Mouse (Mus musculus) spleen, postnatal 36 days (tissue): ENCODE measurements at regions not wholly inside any gene's neighbourhood (a gene's known extent, or its start where the extent isn't known, plus 50 kb on each side); places are given as distances from the start of the nearest gene placed in this dataset.
A peak's percentile ranks its signal among the peaks of the same experiment; 100 is the strongest.
"Not testable (repeated sequence)": the region's sequence is repeated elsewhere in the genome, so short reads cannot be mapped to it uniquely, and the experiment has no call there.

Experiments used
- DNase-seq, 2 experiments: peaks; one replicate each; pipeline ENCODE4 v3.0.0; 2022; ENCODE audit warnings: low spot score in 2 of 2, mixed read lengths in 1 of 2

DNA sequence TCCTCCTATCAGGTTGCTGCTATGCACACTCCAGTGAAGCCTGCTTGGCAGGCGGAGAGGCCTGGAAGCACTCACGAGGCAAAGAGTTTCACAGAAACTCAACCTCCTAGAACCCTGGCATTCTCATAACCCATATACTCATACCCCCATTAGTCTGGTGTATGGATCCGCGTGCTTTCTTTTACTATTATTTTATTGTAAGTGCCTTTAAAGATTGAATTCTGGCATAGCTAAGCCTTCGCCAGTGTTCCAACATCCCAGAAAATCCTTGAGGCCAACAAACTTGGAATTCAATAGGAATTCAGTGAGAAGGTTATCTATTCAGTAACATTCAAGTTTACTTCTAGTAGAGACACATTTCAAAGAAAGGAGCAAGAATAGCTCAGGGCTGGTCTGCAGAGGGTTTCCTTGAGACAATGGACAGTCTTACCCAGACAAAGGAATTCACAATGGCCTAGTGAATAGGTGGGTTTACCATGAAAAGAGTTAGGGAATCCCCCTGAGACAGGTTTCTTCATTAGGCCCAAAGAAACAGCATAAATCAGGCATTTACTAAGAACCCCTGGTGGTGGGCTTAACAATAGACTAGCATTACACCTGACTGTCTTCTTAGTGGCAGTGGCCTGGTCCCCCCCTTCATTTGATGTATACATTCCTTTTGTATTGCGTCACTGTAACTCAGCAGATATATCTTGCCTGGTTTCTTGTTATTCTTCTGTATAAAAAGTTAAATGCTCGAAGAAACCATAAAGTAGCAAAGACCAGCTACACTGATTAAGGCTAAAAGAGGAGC lies 80.8 kb upstream of the Gm15446 start:
- not testable (repeated sequence) for DNase-seq

DNA sequence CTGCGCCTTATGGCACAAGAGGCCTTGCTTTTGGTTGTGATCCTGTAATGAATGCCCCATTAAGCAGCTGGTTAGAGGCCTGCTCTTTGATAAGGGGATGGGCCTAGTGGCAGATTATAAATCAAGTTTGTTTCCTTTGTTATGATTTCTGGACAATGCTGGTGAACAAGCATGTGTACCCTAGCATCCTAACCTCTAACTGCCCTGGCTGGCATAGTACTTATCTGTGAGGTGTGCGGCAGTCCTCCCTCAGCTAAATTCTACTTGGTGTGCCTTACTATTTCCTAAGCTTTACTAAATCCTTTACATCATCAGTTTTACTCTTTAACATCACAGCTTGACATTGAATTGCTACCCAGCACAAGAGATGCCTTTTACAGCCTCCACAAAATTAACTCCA lies 79.0 kb upstream of the Gm15446 start:
- DNase-seq, result not testable (repeated sequence)

DNA sequence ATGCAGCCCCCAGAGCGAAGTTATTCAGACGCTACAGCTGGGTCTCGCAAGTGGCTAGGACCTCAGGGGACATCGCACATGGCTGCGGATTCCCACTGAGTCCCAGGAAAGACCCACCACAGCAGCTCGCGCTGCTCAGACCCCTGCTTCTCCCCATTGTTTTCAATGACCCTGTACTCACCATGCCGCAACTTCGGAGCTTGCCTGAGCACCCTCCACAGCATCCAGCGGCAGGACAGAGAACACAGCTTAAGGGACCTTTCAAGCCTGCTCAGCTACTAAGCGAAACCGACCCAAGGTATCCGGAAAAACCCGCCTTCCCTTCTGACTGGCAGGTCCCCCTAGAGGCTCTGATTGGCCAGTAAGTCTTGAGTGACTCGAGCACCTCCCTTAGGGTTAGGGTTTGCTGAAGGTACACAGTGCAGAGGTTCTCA lies 78.4 kb upstream of the Gm15446 start:
- peak; percentile 72 to 75 for DNase-seq

DNA sequence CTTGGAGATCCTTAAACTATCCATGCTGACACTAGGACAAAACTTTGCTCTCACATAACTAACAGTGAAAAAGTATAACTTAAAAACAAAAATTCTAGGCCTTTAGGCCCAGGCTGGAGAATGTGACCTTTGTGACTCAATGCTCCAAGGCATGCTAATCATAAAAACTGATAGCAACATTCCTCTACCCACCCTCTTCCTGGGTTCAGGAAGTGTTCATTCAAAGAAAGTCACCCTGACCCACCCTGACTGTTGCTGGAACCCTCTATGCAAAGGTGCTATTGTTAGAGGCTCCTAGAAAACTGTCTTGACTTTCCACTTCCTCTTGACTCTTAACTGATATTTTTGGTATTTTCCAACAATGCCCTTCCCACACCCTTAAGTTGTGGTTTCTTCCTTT lies 72.0 kb upstream of the Gm15446 start:
- not testable (repeated sequence) for DNase-seq

DNA sequence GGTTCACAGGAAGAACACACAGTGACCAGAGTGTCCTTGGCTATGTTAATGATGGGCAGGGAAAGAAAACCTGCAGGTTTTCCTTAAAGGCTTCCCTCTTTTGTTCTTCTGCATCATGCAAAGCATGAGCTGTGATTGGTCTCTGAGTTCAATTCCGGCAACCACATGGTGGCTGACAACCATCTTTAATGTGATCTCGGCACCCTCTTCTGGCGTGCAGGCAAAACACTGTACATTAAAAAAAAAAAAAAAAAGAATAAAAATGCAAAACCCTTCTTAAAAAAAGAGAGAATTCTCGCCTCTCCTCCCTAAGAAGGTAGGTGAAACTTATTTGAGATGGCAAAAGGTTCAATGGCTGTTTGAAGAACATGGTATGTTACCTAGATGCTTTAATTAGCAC lies 62.8 kb upstream of the Gm15446 start:
- DNase-seq, result no peak

DNA sequence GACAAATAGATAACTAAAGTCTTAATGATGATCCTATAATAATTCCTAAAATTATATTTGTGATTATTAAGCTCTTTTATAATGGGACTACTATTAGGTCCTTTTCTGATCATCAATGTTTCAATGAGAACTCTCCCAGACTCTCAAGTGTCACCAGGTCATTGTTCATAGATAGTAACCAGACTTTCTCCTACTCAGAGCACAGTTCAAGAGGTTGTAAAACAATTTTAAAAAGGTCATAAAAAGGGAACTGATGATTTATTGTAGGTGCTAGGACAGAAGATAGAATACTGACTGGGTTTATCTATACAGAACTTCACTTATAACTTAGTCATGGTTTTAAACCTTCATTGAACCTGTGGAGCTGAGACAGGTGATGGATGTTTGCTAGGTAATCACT lies 58.7 kb upstream of the Gm15446 start:
- not testable (repeated sequence) for DNase-seq

DNA sequence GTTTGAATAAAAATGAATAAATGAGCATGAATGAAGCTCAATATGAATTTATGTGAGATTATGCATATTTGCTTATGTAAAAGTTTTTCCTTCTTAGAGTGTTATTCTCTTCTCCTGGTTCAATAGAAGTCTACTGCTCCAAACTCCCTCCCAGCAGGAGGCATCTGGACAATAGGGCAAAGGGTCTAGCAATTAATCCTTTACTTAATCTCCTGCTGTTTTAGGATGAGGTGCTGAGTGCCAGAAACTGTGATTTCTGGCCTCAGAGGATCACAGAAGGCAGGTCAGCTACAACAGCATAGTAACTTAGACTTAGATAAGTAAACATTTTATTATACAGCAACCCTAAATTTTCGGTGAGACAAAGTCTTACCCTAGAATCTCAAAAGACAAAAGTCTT lies 57.6 kb upstream of the Gm15446 start:
- DNase-seq, result no peak

DNA sequence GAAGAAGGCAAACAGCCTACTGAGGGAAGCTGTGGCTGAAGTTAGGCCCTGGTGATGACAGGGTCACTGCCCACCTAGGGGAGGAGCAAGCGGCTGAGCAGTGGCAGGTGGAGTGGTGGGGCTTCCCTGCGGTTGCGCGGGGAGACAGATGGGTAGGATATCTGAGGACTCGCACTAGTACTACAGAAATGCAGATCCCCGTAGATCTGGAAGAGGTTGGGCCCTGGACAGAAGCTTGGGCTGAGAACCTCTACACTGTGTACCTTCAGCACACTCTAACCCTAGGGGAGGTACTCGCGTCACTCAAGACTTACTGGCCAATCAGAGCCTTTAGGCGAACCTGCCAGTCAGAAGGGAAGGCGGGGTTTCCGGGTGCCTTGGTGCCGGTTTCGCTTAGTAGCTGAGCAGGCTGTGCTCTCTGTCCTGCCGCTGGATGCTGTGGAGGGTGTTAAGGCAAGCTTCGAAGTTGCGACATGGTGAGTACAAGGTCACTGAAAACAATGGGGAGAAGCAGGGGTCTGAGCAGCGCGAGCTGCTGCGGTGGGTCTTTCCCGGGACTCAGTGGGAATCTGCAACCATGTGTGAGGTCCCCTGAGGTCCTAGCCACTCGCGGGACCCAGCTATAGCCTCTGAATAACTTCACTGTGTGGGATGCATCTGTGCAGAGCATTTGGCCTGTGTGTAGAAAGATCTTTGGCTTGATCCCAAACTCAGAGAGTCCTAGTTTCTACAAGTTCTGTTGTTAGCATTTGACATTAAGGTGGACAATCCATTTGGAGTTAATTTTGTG lies 56.7 kb upstream of the Gm15446 start:
- DNase-seq, result peak; percentile 87

DNA sequence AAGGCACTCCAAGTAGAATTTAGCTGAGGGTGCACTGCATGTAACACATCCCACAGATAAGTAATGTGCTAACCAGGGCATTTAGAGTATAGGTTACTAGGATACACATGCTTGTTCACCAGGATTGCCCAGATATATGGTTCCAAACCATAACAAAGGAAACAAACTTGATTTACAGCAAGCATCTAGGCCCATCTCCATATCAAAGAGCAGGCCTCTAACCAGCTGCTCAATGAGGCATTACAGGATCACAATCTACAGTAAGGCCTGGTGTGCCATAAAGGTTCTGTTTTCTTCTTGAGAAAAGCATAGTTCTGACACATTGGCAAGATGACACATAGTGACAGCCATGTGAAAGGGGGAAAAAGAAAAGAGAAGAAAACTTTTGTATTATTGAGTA lies 56.0 kb upstream of the Gm15446 start:
- not testable (repeated sequence) for DNase-seq
